Mouse (Mus musculus): ENCODE data around the gene Cmc1. TPM values are rescaled to one million over a fixed set of nuclear protein-coding genes. Genes with fewer than 3 reads are reported as not detected.

Cmc1 gene
- polyA plus RNA-seq, 1 experiment = 0.89 TPM

DNA sequence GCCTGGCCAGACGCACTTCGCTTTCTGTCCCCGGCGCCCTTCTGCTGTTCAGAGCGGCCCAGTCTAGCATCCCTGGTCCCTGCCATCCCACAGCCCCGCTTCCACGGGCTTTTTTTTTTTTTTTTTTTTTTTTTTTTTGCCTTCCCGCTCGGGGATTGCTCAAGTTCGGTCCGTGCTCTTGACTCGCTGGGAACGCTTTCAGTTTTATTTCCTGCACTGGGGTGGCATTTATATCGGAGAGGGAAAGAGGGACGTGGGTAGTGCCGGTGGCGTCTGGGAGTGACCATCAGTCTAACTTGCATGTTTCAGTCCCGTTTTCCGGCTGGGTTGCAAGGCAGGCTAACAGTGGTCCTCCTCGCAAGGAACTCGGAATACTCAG lies 109.0 kb downstream of the Cmc1 start:
- no peak for DNase-seq (ENCODE audit: low read depth in 1 of 2, low spot score in 2 of 2)
- Histone ChIP-seq H3K27ac (ENCODE audit: insufficient read depth, low read length) (peak overlapping the region; percentile 99), H3K36me3 (ENCODE audit: control insufficient read depth, insufficient read depth, low read length) (no peaks in the 10 kb centered on the region), H3K27me3 (ENCODE audit: control insufficient read depth, insufficient read depth, low read length) (no peaks in the 10 kb centered on the region), H3K4me3 (ENCODE audit: extremely low read depth, insufficient read depth, insufficient read length) (peak overlapping the region; percentile 67), H3K4me1 (ENCODE audit: control insufficient read depth, insufficient read depth, insufficient read length) (no peaks in the 10 kb centered on the region; the same call in 1 of the 2 replicates)
- TF ChIP-seq POLR2A (IDR thresholded peaks at IDR 0.05; ENCODE audit: low read depth, low read length) = no peak
- 1% methylated on average over 21 of the region's 21 CpGs for WGBS

DNA sequence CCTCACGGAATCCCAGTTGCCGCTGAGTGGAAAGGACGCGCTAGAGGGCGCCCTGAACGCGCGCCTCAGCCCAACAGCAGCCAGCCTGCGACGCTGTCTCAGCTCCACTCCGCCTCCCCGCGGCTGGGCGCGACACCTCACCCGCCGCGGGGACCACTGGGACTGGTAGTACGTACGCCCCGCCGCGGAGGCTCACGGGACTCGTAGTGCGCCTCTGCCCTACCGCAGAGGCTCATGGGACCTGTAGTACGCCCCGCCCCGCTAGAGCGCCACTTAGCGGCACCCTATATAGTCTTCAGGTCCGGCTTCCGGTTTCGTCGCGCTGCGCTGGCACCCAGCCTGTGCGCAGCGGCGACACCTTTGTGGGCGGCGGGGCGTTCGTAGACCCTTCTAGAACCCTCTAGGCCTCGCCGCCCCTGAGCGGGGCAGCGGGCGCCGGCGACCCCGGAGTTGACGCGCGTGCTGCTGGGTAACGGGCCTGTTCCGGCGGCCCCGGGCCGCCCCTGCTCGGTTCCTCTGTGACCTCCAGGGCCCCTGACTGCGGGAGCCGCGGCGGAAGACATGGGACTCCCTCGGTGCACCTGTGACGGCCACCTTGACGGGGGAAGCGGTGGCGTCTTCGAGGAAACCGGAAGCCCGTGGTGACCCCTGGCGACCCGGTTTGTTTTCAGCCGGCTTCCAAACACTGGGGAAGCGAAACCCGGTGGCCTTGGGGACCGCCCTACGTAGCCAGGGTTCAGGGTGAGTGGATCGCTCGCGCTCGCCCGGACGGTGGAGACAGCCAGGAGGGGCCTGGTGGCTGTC lies 109.6 kb downstream of the Cmc1 start, which contains the start of gene Azi2:
TSS of gene Azi2 (plus strand) at position 282 of the 804 bp plus-strand sequence.
- WGBS = under 1% methylated on average over 86 of the region's 87 CpGs
- peak; percentile 98 to 99 for DNase-seq (ENCODE audit: low read depth in 1 of 2, low spot score in 2 of 2)

DNA sequence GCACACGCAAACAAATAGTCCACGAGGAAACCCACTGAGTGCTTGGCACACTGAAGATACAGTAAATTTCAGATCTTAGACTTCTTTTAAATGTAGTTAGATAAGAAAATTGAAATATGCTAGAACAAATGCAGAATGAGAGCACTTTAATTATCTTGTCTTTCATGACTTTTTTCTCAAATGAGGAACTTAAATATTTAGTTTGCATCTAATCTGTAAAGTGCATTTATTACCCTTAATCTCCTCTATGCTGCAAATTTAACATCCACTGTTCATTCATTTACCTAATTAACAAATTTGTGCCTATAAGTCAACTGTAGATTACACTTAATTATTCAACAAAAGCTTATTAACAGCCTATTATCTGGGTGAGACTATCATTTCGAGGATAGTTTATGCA lies 115.0 kb downstream of the Cmc1 start:
- Histone ChIP-seq H3K4me3 (ENCODE audit: extremely low read depth, insufficient read depth, insufficient read length) (no peak overlapping the region), H3K27me3 (ENCODE audit: control insufficient read depth, insufficient read depth, low read length) (no peaks in the 10 kb centered on the region; the same call in 1 of the 2 replicates), H3K36me3 (ENCODE audit: control insufficient read depth, insufficient read depth, low read length) (no peaks in the 10 kb centered on the region), H3K4me1 (ENCODE audit: control insufficient read depth, insufficient read depth, insufficient read length) (no peaks in the 10 kb centered on the region), H3K27ac (ENCODE audit: insufficient read depth, low read length) (no peak overlapping the region)
- TF ChIP-seq CTCF (IDR thresholded peaks at IDR 0.05; ENCODE audit: extremely low read depth, insufficient read depth, insufficient read length, insufficient replicate concordance) = no peak
- TF ChIP-seq POLR2A (IDR thresholded peaks at IDR 0.05; ENCODE audit: low read depth, low read length) = no peak
- WGBS = 86% methylated on average over 3 of the region's 3 CpGs
- no peak for DNase-seq (ENCODE audit: low read depth in 1 of 2, low spot score in 2 of 2)

More for the DNA sequence above, 109.6 kb downstream of the Cmc1 start, which contains the start of gene Azi2:
- peak within 1 kb of the TSS; percentile 67 for H3K4me3 ChIP-seq (ENCODE audit: extremely low read depth, insufficient read depth, insufficient read length)
- H3K36me3 ChIP-seq (ENCODE audit: control insufficient read depth, insufficient read depth, low read length) = no peaks in the 10 kb centered on the region
- H3K27ac ChIP-seq (ENCODE audit: insufficient read depth, low read length) = peak within 1 kb of the TSS; percentile 99
- TF ChIP-seq POLR2A (IDR thresholded peaks at IDR 0.05; ENCODE audit: low read depth, low read length) (peak; percentile 36; the same call in 1 of the 2 replicates), CTCF (IDR thresholded peaks at IDR 0.05; ENCODE audit: extremely low read depth, insufficient read depth, insufficient read length, insufficient replicate concordance) (peak; percentile 94)
- H3K27me3 ChIP-seq (ENCODE audit: control insufficient read depth, insufficient read depth, low read length) = no peaks in the 10 kb centered on the region
- H3K4me1 ChIP-seq (ENCODE audit: control insufficient read depth, insufficient read depth, insufficient read length) = no peaks in the 10 kb centered on the region; the same call in 1 of the 2 replicates

DNA sequence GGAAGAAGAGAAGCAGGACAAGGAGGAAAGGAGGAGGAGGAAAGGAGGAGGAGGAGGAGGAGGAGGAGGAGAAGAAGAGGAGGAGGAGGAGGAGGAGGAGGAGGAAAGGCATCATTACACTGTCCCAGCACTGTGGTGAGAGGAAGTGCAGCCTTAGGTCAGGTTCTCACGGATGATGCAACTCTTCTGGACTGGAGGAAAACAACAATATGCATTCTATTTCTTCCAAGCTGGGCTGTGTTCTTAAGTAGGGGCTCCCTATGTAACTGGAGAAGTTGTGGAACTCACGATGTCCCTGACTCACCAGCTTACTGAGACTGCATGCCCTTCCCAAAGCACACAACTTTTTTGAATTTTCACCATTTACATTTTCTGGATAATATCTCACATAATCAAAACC lies 118.3 kb downstream of the Cmc1 start:
- no peaks in the 10 kb centered on the region; the same call in 1 of the 2 replicates for H3K27me3 ChIP-seq (ENCODE audit: control insufficient read depth, insufficient read depth, low read length)
- no peaks in the 10 kb centered on the region for H3K4me1 ChIP-seq (ENCODE audit: control insufficient read depth, insufficient read depth, insufficient read length)
- DNase-seq (ENCODE audit: low read depth in 1 of 2, low spot score in 2 of 2) = no peak
- WGBS = 58% methylated on average over 2 of the region's 2 CpGs
- TF ChIP-seq CTCF (IDR thresholded peaks at IDR 0.05; ENCODE audit: extremely low read depth, insufficient read depth, insufficient read length, insufficient replicate concordance) (no peak), POLR2A (IDR thresholded peaks at IDR 0.05; ENCODE audit: low read depth, low read length) (no peak)
- no peaks in the 10 kb centered on the region for H3K36me3 ChIP-seq (ENCODE audit: control insufficient read depth, insufficient read depth, low read length)
- no peak overlapping the region for H3K27ac ChIP-seq (ENCODE audit: insufficient read depth, low read length)
- no peak overlapping the region for H3K4me3 ChIP-seq (ENCODE audit: extremely low read depth, insufficient read depth, insufficient read length)

DNA sequence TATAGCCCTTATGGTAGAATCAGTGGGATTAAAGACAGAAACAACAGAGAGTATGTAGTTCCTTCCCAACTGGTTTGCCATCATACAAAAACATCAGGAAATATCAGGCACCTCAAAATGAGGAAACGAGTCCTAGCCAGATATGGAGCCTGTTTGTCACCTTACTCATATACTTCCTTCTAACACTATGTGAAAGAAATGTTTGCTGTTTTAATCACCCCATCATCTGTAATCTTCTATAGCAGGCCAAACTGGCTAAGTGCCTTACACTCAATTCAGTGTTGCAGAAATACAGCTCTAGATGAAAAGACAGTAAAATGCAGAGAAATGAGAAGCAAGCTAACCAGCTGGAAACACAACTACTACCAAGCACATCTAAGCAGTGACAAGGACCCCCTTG lies 119.7 kb downstream of the Cmc1 start:
- Histone ChIP-seq H3K4me3 (ENCODE audit: extremely low read depth, insufficient read depth, insufficient read length) (no peak overlapping the region), H3K4me1 (ENCODE audit: control insufficient read depth, insufficient read depth, insufficient read length) (no peaks in the 10 kb centered on the region), H3K27me3 (ENCODE audit: control insufficient read depth, insufficient read depth, low read length) (no peaks in the 10 kb centered on the region; the same call in 1 of the 2 replicates), H3K27ac (ENCODE audit: insufficient read depth, low read length) (no peak overlapping the region), H3K36me3 (ENCODE audit: control insufficient read depth, insufficient read depth, low read length) (no peaks in the 10 kb centered on the region)
- DNase-seq (ENCODE audit: low read depth in 1 of 2, low spot score in 2 of 2) = no peak
- WGBS = 25% methylated on average over 1 of the region's 1 CpGs
- no peak for TF ChIP-seq POLR2A (IDR thresholded peaks at IDR 0.05; ENCODE audit: low read depth, low read length)
- TF ChIP-seq CTCF (IDR thresholded peaks at IDR 0.05; ENCODE audit: extremely low read depth, insufficient read depth, insufficient read length, insufficient replicate concordance) = no peak

DNA sequence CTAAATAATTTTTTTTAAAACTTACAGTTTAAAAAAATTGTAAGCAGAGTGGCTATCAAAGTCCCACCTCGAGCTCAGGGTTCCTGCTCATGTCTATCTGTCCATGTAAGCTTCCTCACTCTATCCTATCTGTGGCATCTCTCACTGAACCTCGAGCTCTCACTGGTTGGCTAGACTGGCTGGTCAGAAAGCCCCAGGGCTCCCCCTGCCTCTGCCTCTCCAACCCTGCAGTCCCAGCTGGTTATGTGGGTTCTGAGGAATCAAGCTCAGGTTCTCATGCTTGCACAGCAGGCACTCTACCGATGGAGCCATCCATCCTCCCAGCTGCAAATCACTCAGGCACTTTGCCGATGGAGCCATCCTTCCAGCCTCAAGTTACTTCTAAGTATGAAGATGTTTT lies 120.5 kb downstream of the Cmc1 start:
- no peak overlapping the region for H3K27ac ChIP-seq (ENCODE audit: insufficient read depth, low read length)
- WGBS = 60% methylated on average over 4 of the region's 4 CpGs
- H3K27me3 ChIP-seq (ENCODE audit: control insufficient read depth, insufficient read depth, low read length) = no peaks in the 10 kb centered on the region; the same call in 1 of the 2 replicates
- DNase-seq (ENCODE audit: low read depth in 1 of 2, low spot score in 2 of 2) = no peak
- H3K4me1 ChIP-seq (ENCODE audit: control insufficient read depth, insufficient read depth, insufficient read length) = no peaks in the 10 kb centered on the region
- no peak for TF ChIP-seq CTCF (IDR thresholded peaks at IDR 0.05; ENCODE audit: extremely low read depth, insufficient read depth, insufficient read length, insufficient replicate concordance)
- no peak for TF ChIP-seq POLR2A (IDR thresholded peaks at IDR 0.05; ENCODE audit: low read depth, low read length)
- no peak overlapping the region for H3K4me3 ChIP-seq (ENCODE audit: extremely low read depth, insufficient read depth, insufficient read length)
- H3K36me3 ChIP-seq (ENCODE audit: control insufficient read depth, insufficient read depth, low read length) = no peaks in the 10 kb centered on the region

DNA sequence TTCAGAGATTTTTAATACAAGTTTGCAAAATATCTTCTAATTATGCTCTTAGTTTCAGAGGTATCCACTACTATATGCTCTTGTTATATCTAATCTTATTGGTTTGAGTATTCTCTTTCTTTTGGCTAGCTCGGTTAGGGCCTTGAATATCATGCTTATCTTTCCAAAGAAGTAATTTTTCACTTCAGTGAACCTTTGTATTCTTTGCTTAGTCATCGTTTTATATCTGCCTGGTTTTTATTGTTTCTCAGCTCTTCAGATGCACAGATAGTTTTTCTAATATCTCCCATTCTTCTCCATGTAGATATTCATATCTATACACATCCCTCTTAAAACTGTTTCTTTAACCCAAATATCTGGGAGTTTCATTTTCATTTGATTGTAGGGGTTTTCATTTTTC lies 125.0 kb downstream of the Cmc1 start:
- DNase-seq (ENCODE audit: low read depth in 1 of 2, low spot score in 2 of 2) = no peak
- TF ChIP-seq CTCF (IDR thresholded peaks at IDR 0.05; ENCODE audit: extremely low read depth, insufficient read depth, insufficient read length, insufficient replicate concordance) (no peak), POLR2A (IDR thresholded peaks at IDR 0.05; ENCODE audit: low read depth, low read length) (no peak)
- Histone ChIP-seq H3K4me1 (ENCODE audit: control insufficient read depth, insufficient read depth, insufficient read length) (no peaks in the 10 kb centered on the region), H3K27ac (ENCODE audit: insufficient read depth, low read length) (no peak overlapping the region), H3K27me3 (ENCODE audit: control insufficient read depth, insufficient read depth, low read length) (no peaks in the 10 kb centered on the region), H3K36me3 (ENCODE audit: control insufficient read depth, insufficient read depth, low read length) (no peaks in the 10 kb centered on the region), H3K4me3 (ENCODE audit: extremely low read depth, insufficient read depth, insufficient read length) (no peak overlapping the region)
- 86% methylated on average over 2 of the region's 2 CpGs for WGBS

Other genes starting within 250 kb of the Cmc1 start
- 12.8 and 16.7 TPM in 2 replicates for gene Azi2, start 109.7 kb downstream of the Cmc1 start, polyA plus RNA-seq (2012; rRNA removed)

Data from spleen, adult 2 months (tissue).